Mouse (Mus musculus) left cerebral cortex, adult 11 months (tissue): ENCODE results near the gene Babam2.
A peak's percentile ranks its signal among the peaks of the same experiment; 100 is the strongest.
"Not testable (repeated sequence)": the region's sequence is repeated elsewhere in the genome, so short reads cannot be mapped to it uniquely, and the experiment has no call there.

Source experiments
- DNase-seq: peaks from one replicate; pipeline ENCODE4 v3.0.0; 2022; ENCODE audit warnings: low spot score

Gene Babam2

GRCm38 (mm10) chr5:31831587-31831986, 134.1 kb downstream of the Babam2 start:
- no peak for DNase-seq

DNA sequence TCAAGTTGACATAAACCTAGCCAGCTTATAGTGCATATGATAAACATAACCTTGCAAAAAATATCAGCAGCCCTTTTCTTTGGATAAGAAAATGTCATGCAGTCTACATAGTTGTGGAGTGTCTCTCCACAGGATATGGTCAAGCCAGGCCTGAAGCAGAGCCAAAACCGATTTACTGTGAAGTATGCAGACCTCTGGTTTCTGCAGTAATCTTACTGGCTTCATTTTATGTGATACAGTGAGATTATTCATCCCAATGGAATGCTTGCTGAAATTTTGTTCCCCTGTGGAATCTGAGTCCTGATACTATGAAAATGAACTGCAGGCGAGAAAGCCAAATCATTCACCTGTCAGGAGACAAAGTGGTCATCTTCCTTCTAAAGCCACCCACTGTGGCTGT, 138.2 kb downstream of the Babam2 start:
- DNase-seq = no peak

DNA sequence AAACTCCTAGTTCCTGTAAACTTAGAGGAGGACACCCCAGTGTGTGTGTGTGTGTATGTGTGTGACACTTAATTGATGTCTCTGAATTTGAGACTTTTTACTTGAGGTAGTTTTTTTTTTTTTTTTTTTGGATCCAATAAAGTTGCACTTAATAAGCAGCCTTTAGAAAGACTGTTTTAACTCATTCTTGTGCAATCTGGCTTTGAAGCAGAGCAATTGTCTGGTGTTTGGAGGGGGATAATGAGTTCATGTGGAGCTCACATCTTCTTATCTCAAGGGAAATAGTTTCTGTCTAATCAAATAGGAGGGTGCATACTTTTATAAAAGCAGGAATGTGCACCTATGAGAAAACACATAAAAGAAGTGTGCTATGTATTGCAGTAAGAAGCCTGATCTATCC, 142.5 kb downstream of the Babam2 start:
- DNase-seq = no peak

- no peak for DNase-seq
Measured at GRCm38 (mm10) chr5:31840406-31840805, 142.9 kb downstream of the Babam2 start.

DNA sequence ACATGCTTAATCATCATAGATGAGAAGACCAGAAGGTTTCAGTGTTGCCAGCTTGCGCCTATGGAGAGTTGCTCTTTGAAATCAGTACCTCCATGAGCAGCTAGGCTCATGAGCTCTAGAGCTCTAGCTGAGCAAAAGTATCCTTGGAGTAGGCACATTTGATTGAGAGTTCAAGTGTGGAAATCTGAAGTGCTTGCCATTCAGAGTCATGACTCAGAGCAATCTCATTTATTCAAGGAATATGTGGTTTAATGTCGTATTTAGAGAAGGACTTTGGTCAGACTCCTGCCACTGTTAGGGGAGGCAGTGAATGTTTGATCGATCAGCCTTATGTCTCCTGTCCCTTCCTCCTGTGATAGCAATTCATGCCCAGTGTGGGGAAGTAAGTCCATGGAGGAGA, 147.4 kb downstream of the Babam2 start:
- no peak for DNase-seq

DNA sequence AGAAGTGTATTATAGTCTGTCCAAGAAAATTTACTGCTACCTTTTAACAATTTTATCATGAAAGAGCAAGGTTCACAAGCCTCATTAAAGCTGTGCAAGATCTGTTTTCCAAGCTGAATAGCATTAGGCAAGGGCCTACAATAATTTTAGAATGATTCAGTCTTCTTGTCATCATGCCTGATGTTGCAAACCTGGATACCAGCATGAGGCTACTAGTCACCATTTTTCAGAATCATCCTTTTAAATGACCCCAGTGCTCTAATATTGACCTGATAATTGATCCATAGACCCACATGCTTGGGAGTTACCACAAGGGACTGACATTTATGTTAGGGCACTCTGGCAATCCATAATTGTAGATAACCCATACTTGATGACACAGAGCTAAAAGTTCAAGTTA, 149.5 kb downstream of the Babam2 start:
- DNase-seq = no peak

GRCm38 (mm10) chr5:31848995-31849394, 151.5 kb downstream of the Babam2 start:
- DNase-seq = no peak

- DNase-seq = no peak
Measured at GRCm38 (mm10) chr5:31852786-31853185, 155.3 kb downstream of the Babam2 start.

DNA sequence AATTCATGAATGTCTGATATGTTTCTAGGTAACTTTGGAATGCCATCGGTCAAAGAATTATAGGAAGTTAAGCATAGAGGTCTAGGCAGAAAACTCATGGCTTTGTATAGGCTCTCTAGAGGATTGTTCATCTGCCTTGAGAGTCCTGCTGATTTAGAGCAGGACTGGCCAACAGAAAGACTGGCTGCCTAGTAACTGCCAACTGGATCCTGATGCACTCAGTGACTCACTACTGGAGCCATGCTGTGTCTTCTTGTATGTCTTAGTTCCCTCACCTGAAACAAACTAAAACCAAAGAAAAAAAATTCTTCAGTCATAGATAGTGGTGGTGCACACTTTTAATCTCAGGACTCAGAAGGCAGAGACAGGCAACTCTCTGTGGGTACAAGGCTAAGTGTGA, 156.3 kb downstream of the Babam2 start:
- DNase-seq = no peak

DNA sequence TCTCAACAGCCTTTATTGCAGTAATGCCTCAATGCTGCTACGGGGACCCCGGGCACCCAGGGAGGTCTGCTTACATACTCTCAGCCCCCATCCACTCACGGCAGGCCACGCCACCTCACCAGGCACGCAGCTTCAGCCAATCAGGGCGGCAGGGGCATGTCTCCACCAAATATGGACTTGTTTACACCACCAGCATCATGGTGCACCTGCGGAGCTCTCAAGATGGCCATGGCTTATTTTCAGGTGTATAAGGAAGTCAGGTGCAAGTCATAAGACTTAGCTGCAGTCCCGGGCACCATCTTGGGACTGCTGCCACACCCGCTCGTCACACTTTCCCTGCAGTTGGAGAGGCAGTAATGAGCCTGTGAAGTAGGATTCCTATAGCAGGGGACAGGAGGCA, 161.4 kb downstream of the Babam2 start:
- DNase-seq = not testable (repeated sequence)

DNA sequence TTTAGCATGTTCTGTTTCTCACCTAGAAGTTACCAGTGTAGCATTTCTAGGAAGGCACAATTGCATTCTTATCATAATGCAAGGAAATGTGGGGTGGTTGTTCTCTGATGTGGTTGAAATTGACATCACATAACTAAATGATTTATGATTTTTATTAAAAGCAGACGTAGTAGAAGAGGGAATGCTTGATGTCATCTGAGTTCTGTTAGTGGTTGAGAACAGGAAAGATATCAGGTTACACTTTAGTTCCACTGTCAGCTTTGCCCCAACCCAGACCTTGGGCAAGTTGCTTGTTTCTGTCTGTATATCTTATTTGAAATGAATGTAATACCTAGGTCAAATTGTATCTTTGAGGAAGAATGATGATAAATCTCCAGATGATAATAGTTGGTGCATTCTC, 162.9 kb downstream of the Babam2 start:
- DNase-seq = no peak

DNA sequence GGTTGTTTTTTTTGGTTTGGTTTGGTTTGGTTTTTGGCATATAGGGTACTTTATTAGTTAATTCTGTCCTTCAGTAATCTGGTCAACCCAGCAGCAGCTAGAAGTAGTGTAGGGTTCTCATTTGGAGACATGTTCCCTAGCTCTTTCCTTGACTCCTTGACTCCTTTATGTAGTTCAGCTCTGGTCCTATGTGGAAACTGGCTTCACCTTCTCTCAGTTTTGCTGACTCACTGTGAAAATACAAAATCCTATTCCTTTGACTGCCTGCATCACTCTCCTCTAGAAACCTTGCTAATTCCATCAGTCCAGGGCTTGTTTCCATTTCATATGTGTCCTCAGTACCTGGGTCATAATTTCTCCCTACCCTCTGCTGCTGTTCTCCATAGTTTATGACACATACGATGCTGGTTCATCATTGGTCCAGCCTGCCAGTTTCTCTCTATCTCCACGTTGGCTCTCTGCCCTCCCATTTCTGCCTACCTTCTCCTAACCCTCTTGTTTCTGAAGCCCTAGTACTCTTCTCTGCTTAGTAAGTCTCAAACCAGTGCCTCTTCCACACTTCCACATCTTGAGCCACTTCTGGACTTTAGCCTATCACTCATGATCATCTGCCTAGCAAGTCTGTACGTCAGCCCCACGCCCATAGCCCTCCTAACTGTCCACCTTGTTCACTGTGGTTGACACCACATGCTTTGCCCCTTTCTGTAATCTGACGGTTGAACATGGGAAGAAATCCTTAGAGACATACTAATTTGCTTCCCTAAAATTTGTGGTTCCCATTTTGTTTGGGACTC, 163.5 kb downstream of the Babam2 start:
- no peak for DNase-seq

DNA sequence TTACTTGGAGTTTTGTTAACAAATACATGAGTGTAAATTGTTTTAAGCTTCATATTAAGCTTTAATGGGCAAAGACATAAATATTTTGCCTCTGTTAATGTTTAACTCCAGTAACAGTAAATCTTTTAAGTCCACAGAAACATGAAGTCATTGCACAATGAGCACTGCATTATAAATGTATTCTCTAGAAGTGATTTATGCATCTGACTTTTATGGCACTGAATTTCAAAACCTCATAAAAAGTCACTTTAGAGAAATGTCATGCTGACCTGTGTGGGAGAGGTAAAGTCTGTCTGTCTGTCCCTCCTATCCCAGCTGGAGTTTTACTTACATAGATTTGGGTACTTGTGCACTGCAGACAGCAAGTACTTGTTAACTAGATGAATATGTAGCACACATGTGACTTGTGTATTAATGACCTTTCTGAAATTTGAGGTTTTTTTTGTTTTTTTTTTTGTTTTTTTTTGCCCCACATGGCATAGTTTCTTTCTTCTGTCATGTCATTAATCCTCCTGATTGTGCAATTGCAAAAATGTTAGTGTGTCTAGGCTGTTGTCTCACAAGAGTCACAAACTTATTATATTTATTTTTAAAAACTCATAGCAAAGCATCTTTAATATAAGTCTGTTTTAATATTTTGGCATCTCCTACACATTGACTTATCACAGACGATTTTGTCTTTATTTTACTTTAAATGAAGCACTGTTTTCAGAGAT, 165.4 kb downstream of the Babam2 start:
- no peak for DNase-seq

GRCm38 (mm10) chr5:31864095-31864494, 166.6 kb downstream of the Babam2 start:
- no peak for DNase-seq

DNA sequence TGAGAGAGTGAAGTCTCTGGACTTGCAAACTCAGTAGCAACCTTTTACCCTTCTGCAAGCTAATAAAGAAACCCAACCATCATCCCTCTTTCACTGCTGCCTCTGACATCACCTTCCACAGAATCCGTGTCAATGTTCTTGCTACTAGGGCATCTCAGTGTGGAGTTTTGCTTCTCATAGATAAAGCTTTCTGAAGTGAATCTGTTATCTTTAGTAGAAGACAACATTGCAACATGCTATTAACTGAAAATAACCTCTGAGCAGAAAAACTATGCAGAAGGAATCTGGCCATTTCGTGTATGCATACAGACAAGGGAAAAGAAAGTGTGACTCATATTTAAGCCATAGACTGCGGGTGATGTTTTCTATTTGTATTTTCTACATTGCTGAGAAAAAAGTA, 168.6 kb downstream of the Babam2 start:
- no peak for DNase-seq

GRCm38 (mm10) chr5:31870856-31871520, 173.5 kb downstream of the Babam2 start:
- no peak for DNase-seq

GRCm38 (mm10) chr5:31873328-31873727, 175.8 kb downstream of the Babam2 start:
- DNase-seq = no peak

DNA sequence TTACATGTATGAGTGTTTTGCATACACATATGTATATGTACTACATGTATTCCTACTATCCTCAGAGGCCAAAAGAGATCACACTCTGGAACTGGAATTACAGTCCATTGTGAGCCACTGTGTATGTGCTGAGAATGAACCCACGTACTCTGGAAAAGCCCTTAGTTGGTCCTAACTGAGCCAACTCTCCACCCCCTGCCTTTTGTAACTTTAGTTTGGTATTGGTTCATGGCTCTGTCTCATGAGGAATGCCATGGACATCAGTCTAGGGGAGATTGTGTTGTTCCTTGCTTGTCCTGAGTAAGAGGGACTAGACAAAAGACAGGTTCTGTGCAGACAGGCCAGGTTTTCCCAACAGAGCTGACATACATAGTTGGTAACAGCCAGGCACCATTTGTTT, 177.1 kb downstream of the Babam2 start:
- no peak for DNase-seq

DNA sequence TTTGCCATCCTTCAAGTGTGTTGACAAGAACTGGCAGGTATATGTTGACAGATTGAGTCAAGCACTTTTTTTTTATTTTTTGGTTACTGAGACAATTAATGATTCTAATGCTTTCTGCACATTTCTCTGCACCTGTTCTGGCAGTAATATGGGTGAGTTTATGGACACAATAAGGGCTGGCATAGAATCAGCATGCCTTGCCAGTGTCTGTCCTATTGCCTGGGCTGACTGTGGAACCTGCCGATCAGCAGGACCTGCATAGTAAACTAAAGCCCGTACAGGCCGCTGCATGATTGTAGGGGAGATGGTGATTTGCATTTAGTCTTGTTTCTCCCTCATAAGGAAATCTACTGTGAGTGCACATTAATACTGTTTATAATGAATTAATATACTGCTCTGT, 178.0 kb downstream of the Babam2 start:
- DNase-seq = no peak

- no peak for DNase-seq
Measured at GRCm38 (mm10) chr5:31876216-31876974, 178.9 kb downstream of the Babam2 start.

GRCm38 (mm10) chr5:31880457-31880856, 183.0 kb downstream of the Babam2 start:
- no peak for DNase-seq

GRCm38 (mm10) chr5:31882297-31882696, 184.8 kb downstream of the Babam2 start:
- peak; percentile 28 for DNase-seq
